ENCODE assay signal across 8 mouse cellular contexts in genomic region chr16:3871815-3872214, GRCm38 (mm10). TPM values are rescaled to one million over a fixed set of nuclear protein-coding genes. Genes with fewer than 3 reads are reported as not detected.
A peak's percentile ranks its signal among the peaks of the same experiment; 100 is the strongest.
DNase-seq lines count a peak whose midpoint lies in the region; ATAC-seq and TF ChIP-seq lines count a peak whose summit lies in the region.

No protein-coding gene starts in this region.

- no peak for TF ChIP-seq CTCF in cerebellum, adult 2 months (IDR thresholded peaks at IDR 0.05; ENCODE audit: borderline replicate concordance, insufficient read depth, low read depth, low read length)

- 2% methylated on average over 16 of the region's 16 CpGs for WGBS in cerebellum, adult 2 months
- WGBS in forebrain, embryonic 14.5 days: 2% methylated on average over 16 of the region's 16 CpGs
- WGBS in liver, embryonic 16.5 days (ENCODE audit: insufficient replicate concordance): 3% methylated on average over 16 of the region's 16 CpGs

- TF ChIP-seq POLR2A in cerebellum, adult 2 months (IDR thresholded peaks at IDR 0.05; ENCODE audit: borderline replicate concordance, insufficient read depth, low read length): no peak

- no peak for DNase-seq in cerebellum, adult 2 months
- DNase-seq in cerebellum, adult 18-20 months: no peak
- DNase-seq in 416B (ENCODE audit: low read depth): peak; percentile 41
- DNase-seq in forebrain, embryonic 14.5 days (ENCODE audit: low spot score): no peak
- DNase-seq in frontal cortex, postnatal 14 days (ENCODE audit: low spot score in 2 of 2): no peak
- no peak for DNase-seq in urinary bladder, postnatal 10 days (ENCODE audit: low spot score)
- no peak for DNase-seq in cerebellum, adult 9-10 months

- no peaks in the 10 kb centered on the region for H3K27me3 ChIP-seq in cerebellum, adult 2 months (ENCODE audit: control insufficient read depth, insufficient read depth, low read length)
- H3K27me3 ChIP-seq in forebrain, embryonic 14.5 days (replicated peaks; ENCODE audit: control insufficient read depth, insufficient read depth, low read length): no peaks in the 10 kb centered on the region
- H3K27me3 ChIP-seq in liver, embryonic 16.5 days (ENCODE audit: control insufficient read depth, insufficient read depth, low read depth, low read length): no peaks in the 10 kb centered on the region

- peak overlapping the region; percentile 93 for H3K4me2 ChIP-seq in forebrain, embryonic 14.5 days (ENCODE audit: low read length)
- H3K4me2 ChIP-seq in liver, embryonic 16.5 days (ENCODE audit: low read depth, low read length): peak overlapping the region; percentile 81

- peak overlapping the region; percentile 81 for H3K4me3 ChIP-seq in cerebellum, adult 2 months (replicated peaks; ENCODE audit: insufficient read depth, low read depth, low read length)
- peak overlapping the region; percentile 55 for H3K4me3 ChIP-seq in forebrain, embryonic 14.5 days (ENCODE audit: low read depth, low read length)
- H3K4me3 ChIP-seq in liver, embryonic 16.5 days (ENCODE audit: low read depth, low read length): peak overlapping the region; percentile 69

- ATAC-seq in forebrain, embryonic 14.5 days: no peak
- ATAC-seq in liver, embryonic 16.5 days (ENCODE audit: low read depth): no peak

- no peak overlapping the region for H3K27ac ChIP-seq in cerebellum, adult 2 months (ENCODE audit: insufficient read depth, low read length)
- no peak overlapping the region for H3K27ac ChIP-seq in forebrain, embryonic 14.5 days (ENCODE audit: low read depth, low read length)
- H3K27ac ChIP-seq in liver, embryonic 16.5 days (ENCODE audit: low read length): no peak overlapping the region

- H3K9me3 ChIP-seq in forebrain, embryonic 14.5 days (replicated peaks; ENCODE audit: control insufficient read depth, low read length): no peaks in the 10 kb centered on the region
- H3K9me3 ChIP-seq in liver, embryonic 16.5 days (replicated peaks; ENCODE audit: control insufficient read depth, low read length): no peaks in the 10 kb centered on the region

- H3K36me3 ChIP-seq in forebrain, embryonic 14.5 days (ENCODE audit: control insufficient read depth, insufficient read depth, low read length): peaks cover 17% of the 10 kb centered on the region
- peaks cover 3% of the 10 kb centered on the region; the same call in 1 of the 2 replicates for H3K36me3 ChIP-seq in liver, embryonic 16.5 days (ENCODE audit: control insufficient read depth, insufficient read depth)

- H3K4me1 ChIP-seq in cerebellum, adult 2 months (ENCODE audit: control insufficient read depth, insufficient read depth, low read length): peaks cover 3% of the 10 kb centered on the region
- H3K4me1 ChIP-seq in forebrain, embryonic 14.5 days (ENCODE audit: control insufficient read depth, insufficient read depth, low read length): peaks cover 10% of the 10 kb centered on the region; the same call in 1 of the 2 replicates
- peaks cover 19% of the 10 kb centered on the region for H3K4me1 ChIP-seq in liver, embryonic 16.5 days (ENCODE audit: control insufficient read depth, low read depth, low read length)

- H3K9ac ChIP-seq in forebrain, embryonic 14.5 days (ENCODE audit: low read length): peak overlapping the region; percentile 60
- peak overlapping the region; percentile 60 for H3K9ac ChIP-seq in liver, embryonic 16.5 days (ENCODE audit: low read depth, low read length)

RNA-seq across cellular contexts. Expression of gene Naa60, which starts 0.4 kb away (rescaled TPM):
- polyA plus RNA-seq in cerebellum, adult 2 months (2012; rRNA removed): 115 and 116 TPM in 2 replicates
- polyA plus RNA-seq in forebrain, embryonic 14.5 days (2014; fragmentation: Nextera tagmentation; extraction: Ambion mirVana): 68.4 and 83.3 TPM in 2 replicates
- 22.7 and 24.1 TPM in 2 replicates for polyA plus RNA-seq in liver, embryonic 16.5 days (2015; fragmentation: Nextera tagmentation; extraction: Ambion mirVana)

RNA-seq across cellular contexts. Expression of gene Zfp597, which starts 12.5 kb away (rescaled TPM):
- 14.1 and 14.3 TPM in 2 replicates for polyA plus RNA-seq in cerebellum, adult 2 months (2012; rRNA removed)
- polyA plus RNA-seq in forebrain, embryonic 14.5 days (2014; fragmentation: Nextera tagmentation; extraction: Ambion mirVana): 12.6 and 14.3 TPM in 2 replicates
- polyA plus RNA-seq in liver, embryonic 16.5 days (2015; fragmentation: Nextera tagmentation; extraction: Ambion mirVana): 2.2 and 2.5 TPM in 2 replicates

RNA-seq across cellular contexts. Expression of gene Gm20695, which starts 12.6 kb away (rescaled TPM):
- 0.69 and 1.4 TPM in 2 replicates for polyA plus RNA-seq in cerebellum, adult 2 months (2012; rRNA removed)
- 2.6 and 4.1 TPM in 2 replicates for polyA plus RNA-seq in forebrain, embryonic 14.5 days (2014; fragmentation: Nextera tagmentation; extraction: Ambion mirVana)
- 0.71 and 0.98 TPM in 2 replicates for polyA plus RNA-seq in liver, embryonic 16.5 days (2015; fragmentation: Nextera tagmentation; extraction: Ambion mirVana)

RNA-seq across cellular contexts. Expression of gene Zfp174, which starts 24.7 kb away (rescaled TPM):
- polyA plus RNA-seq in cerebellum, adult 2 months (2012; rRNA removed): 1.8 and 2.2 TPM in 2 replicates
- 1.7 TPM in 2 replicates for polyA plus RNA-seq in forebrain, embryonic 14.5 days (2014; fragmentation: Nextera tagmentation; extraction: Ambion mirVana)
- 0.34 and 0.44 TPM in 2 replicates for polyA plus RNA-seq in liver, embryonic 16.5 days (2015; fragmentation: Nextera tagmentation; extraction: Ambion mirVana)

RNA-seq across cellular contexts. Expression of gene 1700037C18Rik, which starts 36.7 kb away (rescaled TPM):
- 4.8 and 5.8 TPM in 2 replicates for polyA plus RNA-seq in cerebellum, adult 2 months (2012; rRNA removed)
- 9.6 and 10.0 TPM in 2 replicates for polyA plus RNA-seq in forebrain, embryonic 14.5 days (2014; fragmentation: Nextera tagmentation; extraction: Ambion mirVana)
- 1.8 and 1.9 TPM in 2 replicates for polyA plus RNA-seq in liver, embryonic 16.5 days (2015; fragmentation: Nextera tagmentation; extraction: Ambion mirVana)
